In genomic region chr17:71691361-71691875, GRCm38 (mm10) we compare ENCODE assay signal across 11 mouse cellular contexts. TPM values are rescaled to one million over a fixed set of nuclear protein-coding genes. Genes with fewer than 3 reads are reported as not detected.
DNase-seq lines count a peak whose midpoint lies in the region; ATAC-seq lines count a peak whose summit lies in the region.
"Had no signal": no experiment of that assay in that cellular context is flagged by ENCODE, and none has a peak within 500 bp of the region (broad histone marks: within the 10 kb centered on the region; RNA-seq: fewer than 3 reads in every experiment).

No protein-coding gene starts in this region.

- WGBS in hindbrain, embryonic 13.5 days = 70% methylated on average over 11 of the region's 11 CpGs
- WGBS in hindbrain, embryonic 12.5 days = 77% methylated on average over 11 of the region's 11 CpGs

- peak; percentile 23 for DNase-seq in ovary, postnatal 36 days (ENCODE audit: low spot score)
- DNase-seq in ovary, postnatal 10 days (ENCODE audit: low spot score) = no peak
- peak; percentile 46 for DNase-seq in right cerebral cortex, postnatal 4 days
- DNase-seq in adrenal gland, adult 2 months = no peak
- DNase-seq: cerebellum, adult 11 months; thymus, adult 2 months had no signal

- ATAC-seq in hindbrain, embryonic 13.5 days (ENCODE audit: low FRiP score) = peak; percentile 40; the same call in 1 of the 2 replicates
- ATAC-seq in hindbrain, embryonic 12.5 days (ENCODE audit: low FRiP score) = no peak; the same call in 1 of the 2 replicates
- peak; percentile 57 for ATAC-seq in granulocyte monocyte progenitor cell, adult 5-6 weeks (replicated peaks; ENCODE audit: poor library complexity, severe bottlenecking)
- no peak for ATAC-seq in cerebellum, adult (ENCODE audit: insufficient number of reproducible peaks, low FRiP score, low TSS enrichment)

- H3K4me3 ChIP-seq in hindbrain, embryonic 13.5 days = no peak overlapping the region
- H3K4me3 ChIP-seq in hindbrain, embryonic 12.5 days = no peak overlapping the region

- H3K4me1 ChIP-seq in hindbrain, embryonic 13.5 days (replicated peaks) = peaks cover 18% of the 10 kb centered on the region
- peaks cover 18% of the 10 kb centered on the region for H3K4me1 ChIP-seq in hindbrain, embryonic 12.5 days

- 0 out of 2 replicates have a peak, but pooled peaks cover 8% of the 10 kb centered on the region for H3K9me3 ChIP-seq in hindbrain, embryonic 13.5 days
- no peaks in the 10 kb centered on the region for H3K9me3 ChIP-seq in hindbrain, embryonic 12.5 days (replicated peaks)

- H3K9ac ChIP-seq in hindbrain, embryonic 13.5 days = no peak overlapping the region
- H3K9ac ChIP-seq in hindbrain, embryonic 12.5 days = no peak overlapping the region

- H3K27me3 ChIP-seq in hindbrain, embryonic 13.5 days = no peaks in the 10 kb centered on the region
- H3K27me3 ChIP-seq in hindbrain, embryonic 12.5 days = 0 out of 2 replicates have a peak, but pooled peaks cover 3% of the 10 kb centered on the region

- H3K27ac ChIP-seq in hindbrain, embryonic 13.5 days = no peak overlapping the region
- no peak overlapping the region for H3K27ac ChIP-seq in hindbrain, embryonic 12.5 days
- H3K27ac ChIP-seq: macrophage had no signal

- H3K4me2 ChIP-seq in hindbrain, embryonic 13.5 days = no peak overlapping the region
- no peak overlapping the region for H3K4me2 ChIP-seq in hindbrain, embryonic 12.5 days (replicated peaks)

- no peaks in the 10 kb centered on the region for H3K36me3 ChIP-seq in hindbrain, embryonic 13.5 days
- H3K36me3 ChIP-seq in hindbrain, embryonic 12.5 days = no peaks in the 10 kb centered on the region

RNA-seq across cellular contexts. Expression of gene Togaram2, which starts 18.4 kb away (rescaled TPM):
- polyA plus RNA-seq in hindbrain, embryonic 13.5 days (2015; fragmentation: Nextera tagmentation; extraction: Ambion mirVana) = 0.35 and 0.53 TPM in 2 replicates
- 0.07 and 0.19 TPM in 2 replicates for polyA plus RNA-seq in hindbrain, embryonic 12.5 days (2016; fragmentation: Nextera tagmentation; extraction: Ambion mirVana)
- total RNA-seq in granulocyte monocyte progenitor cell, adult 5-6 weeks (2014; fragmentation: Nextera tagmentation) = not detected in 2 replicates
- not detected in 2 replicates for total RNA-seq in granulocyte monocyte progenitor cell, adult 5-6 weeks (2017)
- total RNA-seq in adrenal gland, adult 2 months (2021) = under 1 TPM in 1 of 2 experiments, not detected in 1; 0.07 TPM
- polyA plus RNA-seq in adrenal gland, adult 2 months (2012; rRNA removed) = 0.08 TPM in 1 of 2 replicates, not detected in the other
- polyA plus RNA-seq: macrophage had no signal

Comparison
In these comparisons a context has a peak if more than half of its experiments do, and no peak if none do; other contexts are left out.
1. ATAC-seq: peak in hindbrain, embryonic 13.5 days (single experiment) and granulocyte monocyte progenitor cell, adult 5-6 weeks (single experiment); none in hindbrain, embryonic 12.5 days (single experiment) and cerebellum, adult (single experiment).
2. DNase-seq: peak in ovary, postnatal 36 days (single experiment) and right cerebral cortex, postnatal 4 days (single experiment); none in ovary, postnatal 10 days (single experiment) and adrenal gland, adult 2 months (single experiment).